Mouse (Mus musculus) forebrain, embryonic 14.5 days (tissue): Measurements from ENCODE around the gene Sdha. TPM values are rescaled to one million over a fixed set of nuclear protein-coding genes. Genes with fewer than 3 reads are reported as not detected.

Source experiments
- ATAC-seq: fragments of 200-750 bp; cut with Nextera tagmentation; 2 replicates; pipeline ENCODE4 v1.8.0; 2017; ENCODE audit warnings: mild to moderate bottlenecking, moderate library complexity
- DNase-seq: peaks from one replicate; pipeline ENCODE4 v3.0.0-alpha.2; 2015; ENCODE audit warnings: low spot score
- H3K27ac ChIP-seq: fragments of 300-500 bp; sonication (generic); 2 replicates; pipeline ENCODE4 v1.5.1; 2014; ENCODE audit warnings: low read depth, mild to moderate bottlenecking, control low read depth, low read length, moderate library complexity
- H3K27me3 ChIP-seq: fragments of 300-500 bp; sonication (generic); replicated peaks from 2 replicates; pipeline ENCODE4 v1.6.1; 2014; ENCODE audit warnings: low read length, control low read depth, mixed read lengths; ENCODE audit not compliant: control insufficient read depth, insufficient read depth
- H3K36me3 ChIP-seq: fragments of 300-500 bp; sonication (generic); 2 replicates; pipeline ENCODE4 v1.6.1; 2014; ENCODE audit warnings: low read length, control low read depth; ENCODE audit not compliant: control insufficient read depth, insufficient read depth
- H3K4me1 ChIP-seq: fragments of 300-500 bp; sonication (generic); 2 replicates; pipeline ENCODE4 v1.6.1; 2014; ENCODE audit warnings: antibody characterized with exemption, low read length, control low read depth; ENCODE audit not compliant: control insufficient read depth, insufficient read depth
- H3K4me2 ChIP-seq: fragments of 300-500 bp; sonication (generic); 2 replicates; pipeline ENCODE4 v1.6.1; 2014; ENCODE audit warnings: mild to moderate bottlenecking, control low read depth, low read length
- H3K4me3 ChIP-seq: fragments of 300-500 bp; sonication (generic); 2 replicates; pipeline ENCODE4 v1.5.1; 2014; ENCODE audit warnings: low read depth, low read length, control low read depth
- H3K9ac ChIP-seq: fragments of 300-500 bp; sonication (generic); 2 replicates; pipeline ENCODE4 v1.6.1; 2014; ENCODE audit warnings: mild to moderate bottlenecking, low read length, control low read depth, moderate library complexity
- H3K9me3 ChIP-seq: fragments of 300-500 bp; sonication (generic); replicated peaks from 2 replicates; pipeline ENCODE4 v1.6.1; 2016; ENCODE audit warnings: low read length, control low read depth, mixed read lengths; ENCODE audit not compliant: control insufficient read depth
- WGBS: fragments of 180-500 bp; shearing (Covaris S2); extraction: QIAGEN DNeasy Blood & Tissue Kit; methylation state at CpG from one replicate; pipeline ENCODE4 v1.1.7; 2014; 5-methylcytosine and 5-hydroxymethylcytosine counted together
- polyA plus RNA-seq: library from polyadenylated mRNA; unstranded; fragments of >200 nt; fragmentation: Nextera tagmentation; extraction: Ambion mirVana; gene quantifications from 2 replicates; pipeline ENCODE4 v1.2.1, GENCODE M21; 2014

Sdha gene
- polyA plus RNA-seq, 1 experiment from 2014 or later, result 167 TPM

GRCm38 (mm10) chr13:74282299-74282698, 67.8 kb downstream of the Sdha start:
- no peak for ATAC-seq
- H3K27ac ChIP-seq, result no peak overlapping the region
- no peaks in the 10 kb centered on the region for H3K9me3 ChIP-seq
- no peaks in the 10 kb centered on the region for H3K27me3 ChIP-seq
- H3K4me2 ChIP-seq, result no peak overlapping the region
- no peaks in the 10 kb centered on the region for H3K36me3 ChIP-seq
- H3K9ac ChIP-seq, result no peak overlapping the region
- no peak for DNase-seq
- 84% methylated on average over 2 of the region's 2 CpGs for WGBS
- no peaks in the 10 kb centered on the region for H3K4me1 ChIP-seq
- H3K4me3 ChIP-seq, result no peak overlapping the region

GRCm38 (mm10) chr13:74275726-74276125, 74.4 kb downstream of the Sdha start:
- Histone ChIP-seq H3K4me2 (no peak overlapping the region), H3K27ac (no peak overlapping the region), H3K9me3 (no peaks in the 10 kb centered on the region), H3K4me1 (no peaks in the 10 kb centered on the region), H3K4me3 (no peak overlapping the region), H3K36me3 (no peaks in the 10 kb centered on the region), H3K27me3 (no peaks in the 10 kb centered on the region), H3K9ac (no peak overlapping the region)
- DNase-seq (no peak), ATAC-seq (no peak)
- 82% methylated on average over 4 of the region's 4 CpGs for WGBS

Other genes with a start within 250 kb of the Sdha start
- gene Slc9a3, start 228.8 kb downstream of the Sdha start, polyA plus RNA-seq, result 0.04 TPM in 1 of 2 replicates, not detected in the other
- 134 and 138 TPM in 2 replicates for gene Exoc3, start 141.5 kb downstream of the Sdha start, polyA plus RNA-seq
- 0.88 and 0.89 TPM in 2 replicates for gene Ahrr, start 57.9 kb downstream of the Sdha start, polyA plus RNA-seq
- 150 and 155 TPM in 2 replicates for gene Pdcd6, start 32.7 kb downstream of the Sdha start, polyA plus RNA-seq
- gene Ccdc127, start within 50 bp of the Sdha start, polyA plus RNA-seq, result 37.4 and 47.2 TPM in 2 replicates
- gene Lrrc14b, start 13.7 kb upstream of the Sdha start, polyA plus RNA-seq, result not detected in 2 replicates
- gene Zfp72, start 40.6 kb upstream of the Sdha start, polyA plus RNA-seq, result 7.0 and 8.3 TPM in 2 replicates
- 92.6 and 92.8 TPM in 2 replicates for gene Ftl1-ps1, start 49.4 kb upstream of the Sdha start, polyA plus RNA-seq
- 15.2 and 18.0 TPM in 2 replicates for gene Zfp825, start 143.7 kb upstream of the Sdha start, polyA plus RNA-seq